Mouse (Mus musculus): ENCODE measurements around the gene Lnpep.

Lnpep gene

DNA sequence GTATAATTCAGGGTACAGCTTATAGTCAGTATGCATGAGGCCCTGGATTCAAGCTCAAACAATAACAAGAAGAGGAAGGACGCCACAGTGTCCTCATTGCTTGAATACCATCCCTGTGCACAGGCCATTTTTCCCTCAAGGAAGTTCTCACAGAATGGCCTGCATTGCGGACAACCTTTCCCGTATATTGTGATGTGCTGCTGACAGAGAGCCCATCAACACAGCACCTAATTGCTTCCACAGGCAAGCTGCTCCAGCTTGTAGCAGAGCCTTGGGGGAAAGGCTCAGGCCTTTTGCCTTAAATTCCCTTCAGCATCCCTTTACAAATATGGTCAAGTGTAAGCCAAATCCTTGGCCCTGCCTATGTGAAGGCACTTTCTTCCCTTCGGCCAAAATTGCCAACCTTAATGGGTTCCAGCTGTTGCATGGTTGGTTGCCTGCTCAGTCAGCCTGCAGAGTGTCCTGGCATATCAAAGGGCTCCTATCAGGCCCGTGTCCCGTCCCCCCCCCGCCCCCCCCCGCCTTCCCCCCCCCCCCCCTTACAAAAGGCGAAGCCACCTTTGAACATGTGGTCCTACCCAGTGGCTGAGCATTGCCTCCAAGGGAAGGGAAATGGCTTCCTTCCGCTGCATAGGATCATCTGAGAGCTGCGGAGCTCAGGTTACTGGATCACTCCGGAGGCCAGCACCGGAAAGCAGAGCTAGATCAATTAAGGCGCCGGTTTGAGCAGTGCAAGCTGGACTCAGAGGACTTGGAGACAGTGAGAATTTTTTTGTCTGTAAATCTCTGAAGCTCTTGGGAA, 133.8 kb downstream of the Lnpep start:
- DNase-seq, result no peak

DNA sequence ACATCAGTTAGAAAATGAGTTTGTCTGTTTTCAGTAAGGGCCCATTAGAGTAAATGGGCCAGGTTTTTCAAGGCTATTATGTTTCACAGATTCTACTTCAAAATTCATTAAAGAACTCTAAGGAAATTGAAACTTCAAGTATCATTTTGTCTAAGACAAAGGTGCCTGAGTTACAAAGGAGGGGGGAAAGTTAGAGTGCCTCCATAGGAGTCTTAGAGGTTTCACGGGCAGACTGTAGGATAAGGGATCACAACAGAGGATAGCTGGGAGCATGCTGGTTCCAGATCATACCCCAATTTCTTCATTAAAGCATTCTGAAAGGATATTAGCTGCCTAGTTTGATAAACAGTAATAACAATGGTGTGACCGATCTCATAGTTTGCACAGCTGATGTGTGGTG, 139.1 kb downstream of the Lnpep start:
- no peak for DNase-seq
